Mouse (Mus musculus) megakaryocyte, adult 5-6 weeks (primary cell): ENCODE results near the gene Mcf2l. TPM values are rescaled to one million over a fixed set of nuclear protein-coding genes. Genes with fewer than 3 reads are reported as not detected.

Source experiments
- ATAC-seq: 2 replicates; pipeline ENCODE4 v1.8.0; 2016; ENCODE audit warnings: mild to moderate bottlenecking, inconsistent platforms; ENCODE audit not compliant: poor library complexity, severe bottlenecking
- total RNA-seq, 2 experiments: library from RNA; stranded (forward) in 1 of 2; stranded (reverse) in 1 of 2; fragments of 153-499, 151-499 nt in 1 of 2; fragments of 221-1000, 200-1000 nt in 1 of 2; gene quantifications; 2 replicates each; pipeline versions ENCODE4 v1.2.3 to v1.2.4; 2015 to 2017

Mcf2l gene
- total RNA-seq, 2 experiments from 2014 or later = 10.1 to 26.4 TPM

DNA sequence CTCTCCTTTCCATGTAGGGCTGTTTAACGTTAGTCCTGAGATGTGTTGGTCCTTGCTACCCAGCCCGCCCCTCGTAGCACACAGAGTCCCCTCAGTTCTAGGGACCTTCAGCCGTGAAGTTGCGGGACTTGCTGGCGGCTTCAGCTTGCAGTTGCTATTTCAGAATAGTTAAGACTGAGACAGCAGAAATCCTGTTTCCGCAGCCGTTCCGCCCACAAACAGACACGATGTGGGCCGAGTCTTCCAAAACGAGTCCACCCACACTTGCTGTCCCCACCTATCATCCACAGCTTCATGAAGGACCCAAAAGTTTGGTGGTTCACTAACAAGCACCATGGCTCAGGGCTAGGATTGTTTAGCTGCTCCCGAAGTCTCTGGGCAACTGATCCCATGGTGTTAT, 111.7 kb downstream of the Mcf2l start:
- no peak for ATAC-seq

- ATAC-seq = no peak
Measured at GRCm38 (mm10) chr8:12987571-12987970, 114.0 kb downstream of the Mcf2l start.

DNA sequence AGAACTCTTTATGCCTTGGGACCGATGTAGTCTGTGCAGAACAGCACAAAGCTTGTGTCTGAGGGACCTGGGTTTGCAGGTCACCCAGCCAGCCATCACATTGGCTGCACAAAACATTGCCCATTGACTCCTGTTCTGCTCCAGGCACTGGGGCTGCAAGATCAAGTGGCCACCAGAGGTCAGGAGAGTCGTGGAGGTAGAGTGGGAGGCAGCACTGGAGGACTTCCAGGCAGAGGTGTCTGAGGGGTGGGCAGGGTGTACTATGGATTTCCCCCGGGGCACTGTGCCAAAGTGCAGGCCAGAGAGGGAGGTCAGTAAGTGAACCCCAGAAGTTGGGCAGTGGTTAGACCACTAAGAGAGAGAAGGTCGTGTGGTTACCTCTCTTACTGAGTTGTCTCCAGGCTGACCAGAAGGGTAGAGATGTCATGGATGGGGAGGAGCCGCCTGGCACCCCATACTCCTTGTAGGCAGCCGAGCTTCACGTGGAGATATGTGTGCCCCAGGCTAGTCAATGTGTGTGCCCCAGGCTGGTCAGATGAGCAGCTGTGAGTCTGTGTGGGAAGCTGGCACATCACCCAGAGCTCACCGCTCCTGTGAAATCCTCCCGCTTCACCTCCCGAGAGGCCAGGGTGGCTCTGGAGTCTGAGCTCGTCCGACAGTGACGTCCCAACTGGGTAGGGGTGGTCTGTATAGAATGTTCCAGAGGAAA, 115.3 kb downstream of the Mcf2l start:
- no peak for ATAC-seq

GRCm38 (mm10) chr8:12991411-12991810, 117.8 kb downstream of the Mcf2l start:
- no peak for ATAC-seq

- no peak for ATAC-seq
Measured at GRCm38 (mm10) chr8:12994468-12994867, 120.9 kb downstream of the Mcf2l start.

- no peak for ATAC-seq
Measured at GRCm38 (mm10) chr8:12995481-12995880, 121.9 kb downstream of the Mcf2l start.

GRCm38 (mm10) chr8:12996831-12997275, 123.2 kb downstream of the Mcf2l start:
- no peak for ATAC-seq

DNA sequence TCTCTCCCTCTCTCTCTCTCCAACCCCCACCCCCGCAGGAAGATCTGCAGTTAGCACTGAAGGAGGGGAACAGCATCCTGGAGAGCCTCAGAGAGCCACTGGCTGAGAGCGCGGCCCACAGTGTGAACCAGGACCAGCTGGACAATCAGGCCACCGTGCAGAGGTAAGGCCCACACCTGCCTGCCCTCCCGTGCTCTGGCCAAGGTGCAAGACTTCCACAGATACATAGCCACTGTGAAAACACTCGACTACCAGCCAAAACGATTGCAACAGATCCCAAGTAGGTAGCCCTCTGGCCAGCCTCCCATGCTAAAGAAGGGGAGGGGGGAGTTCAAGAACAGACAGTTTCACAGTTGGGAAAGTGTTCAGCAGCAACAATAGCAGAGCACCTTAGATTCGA, 124.7 kb downstream of the Mcf2l start:
- no peak for ATAC-seq

- ATAC-seq = no peak
Measured at GRCm38 (mm10) chr8:12999793-13000192, 126.2 kb downstream of the Mcf2l start.

DNA sequence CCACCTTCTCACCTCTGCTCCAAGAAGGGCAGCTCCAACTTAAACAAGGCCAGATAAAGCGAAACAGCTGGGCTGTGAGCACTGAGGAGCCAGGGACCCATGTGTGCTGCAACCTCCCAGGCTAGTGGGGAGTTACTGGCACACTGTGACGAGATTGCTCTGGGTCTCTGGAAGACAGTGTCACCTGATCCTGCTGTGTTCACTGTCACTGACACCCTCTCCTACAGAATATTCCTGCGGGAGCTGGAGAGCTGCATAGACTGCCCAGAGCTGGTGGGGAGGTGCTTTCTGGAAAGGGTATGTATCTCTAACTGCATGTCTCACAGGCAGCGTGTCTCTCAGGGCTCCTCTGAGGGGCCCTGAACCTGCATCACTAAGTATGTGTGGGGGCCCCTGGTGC, 133.9 kb downstream of the Mcf2l start:
- ATAC-seq = no peak

DNA sequence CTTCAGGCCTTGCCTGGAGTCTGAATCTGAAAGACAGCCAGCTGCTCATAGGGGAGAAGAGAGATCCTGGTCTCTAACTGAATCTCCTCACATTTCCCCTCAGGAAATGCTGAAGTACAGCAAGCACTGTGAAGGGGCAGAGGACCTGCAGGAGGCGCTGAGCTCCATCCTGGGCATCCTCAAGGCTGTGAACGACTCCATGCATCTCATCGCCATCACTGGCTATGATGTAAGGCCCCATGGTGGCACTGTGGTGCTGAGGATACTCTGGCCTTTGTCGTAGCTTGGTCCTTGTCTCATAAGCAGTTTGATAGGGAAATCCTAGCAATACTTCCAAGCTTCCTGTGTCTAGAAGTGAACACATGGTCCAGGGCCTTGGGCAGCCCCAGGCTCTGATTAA, 136.7 kb downstream of the Mcf2l start:
- ATAC-seq = peak; percentile 92

DNA sequence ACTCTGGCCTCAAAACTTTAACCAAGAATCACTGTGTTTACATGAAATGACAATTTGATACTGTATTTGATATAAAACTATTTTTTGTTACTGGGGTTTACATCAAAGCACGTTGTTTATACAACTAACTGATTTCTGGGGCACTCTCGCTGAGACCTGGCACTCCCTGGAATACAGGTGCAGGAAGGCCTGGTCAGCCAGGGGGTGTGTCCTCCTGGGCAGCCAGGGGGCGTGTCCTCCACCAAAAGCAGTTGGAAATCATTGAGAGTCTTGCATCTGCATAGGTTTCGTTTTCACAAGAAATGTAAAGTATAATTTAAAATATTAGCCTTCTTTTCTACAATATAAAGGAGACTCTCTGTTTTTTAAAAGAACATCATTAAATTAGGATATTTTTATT, 146.0 kb downstream of the Mcf2l start:
- no peak for ATAC-seq

- ATAC-seq = peak; percentile 85
Measured at GRCm38 (mm10) chr8:13021830-13022229, 148.2 kb downstream of the Mcf2l start.

- ATAC-seq = no peak
Measured at GRCm38 (mm10) chr8:13025487-13026224, 152.1 kb downstream of the Mcf2l start, which contains the start of gene F7. TSS of gene F7 (plus strand) at chr8:13026034.

GRCm38 (mm10) chr8:13027615-13028014, 154.0 kb downstream of the Mcf2l start:
- peak; percentile 58 for ATAC-seq

- ATAC-seq = peak; percentile 81
Measured at GRCm38 (mm10) chr8:13028482-13028881, 154.9 kb downstream of the Mcf2l start.

GRCm38 (mm10) chr8:13036346-13036812, 162.8 kb downstream of the Mcf2l start:
- ATAC-seq = peak; percentile 58

DNA sequence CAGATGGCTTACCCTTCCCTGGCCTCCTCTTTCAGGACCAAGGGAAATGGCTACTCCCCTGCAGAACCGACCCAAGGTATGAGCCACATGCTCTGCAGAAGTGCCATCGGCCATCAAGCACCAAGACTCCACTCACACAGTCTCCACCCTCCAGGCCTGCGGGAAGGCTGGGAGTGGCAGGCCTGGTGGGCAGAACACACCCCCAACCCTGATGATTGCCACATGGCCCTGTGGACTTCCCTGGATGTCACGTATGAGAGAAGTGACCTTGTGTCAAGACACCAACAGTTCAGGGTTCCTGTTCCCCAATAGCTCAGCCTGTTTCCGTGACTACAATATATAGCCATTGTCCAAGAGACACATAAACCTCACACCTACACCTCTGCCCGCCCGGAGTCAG, 163.4 kb downstream of the Mcf2l start, which contains the start of gene F10:
F10 (plus strand) TSS at position 294 of the 400 bp plus-strand sequence.
- ATAC-seq = peak; percentile 74

GRCm38 (mm10) chr8:13037569-13037968, 164.0 kb downstream of the Mcf2l start:
- no peak for ATAC-seq

DNA sequence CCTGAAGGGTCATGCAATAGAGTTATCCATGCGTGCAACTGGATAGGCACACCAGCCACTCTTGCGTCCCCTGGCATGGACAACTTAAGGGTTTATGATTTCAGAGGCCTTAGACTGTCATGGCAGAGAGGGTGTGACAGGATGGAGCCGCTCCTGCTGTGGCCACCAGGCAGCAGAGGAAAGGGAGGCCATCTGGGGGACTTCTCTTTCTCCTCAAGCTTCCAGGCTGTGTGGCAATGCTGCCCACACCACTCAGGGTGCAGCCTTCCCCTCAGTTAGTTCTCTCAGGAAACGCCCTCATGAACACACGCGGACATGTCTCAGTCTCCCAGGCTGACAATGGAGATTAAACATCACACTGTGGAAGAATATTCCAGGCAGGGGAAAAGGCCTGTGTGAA, 165.4 kb downstream of the Mcf2l start:
- ATAC-seq = peak; percentile 68

GRCm38 (mm10) chr8:13041459-13041858, 167.9 kb downstream of the Mcf2l start:
- no peak for ATAC-seq

DNA sequence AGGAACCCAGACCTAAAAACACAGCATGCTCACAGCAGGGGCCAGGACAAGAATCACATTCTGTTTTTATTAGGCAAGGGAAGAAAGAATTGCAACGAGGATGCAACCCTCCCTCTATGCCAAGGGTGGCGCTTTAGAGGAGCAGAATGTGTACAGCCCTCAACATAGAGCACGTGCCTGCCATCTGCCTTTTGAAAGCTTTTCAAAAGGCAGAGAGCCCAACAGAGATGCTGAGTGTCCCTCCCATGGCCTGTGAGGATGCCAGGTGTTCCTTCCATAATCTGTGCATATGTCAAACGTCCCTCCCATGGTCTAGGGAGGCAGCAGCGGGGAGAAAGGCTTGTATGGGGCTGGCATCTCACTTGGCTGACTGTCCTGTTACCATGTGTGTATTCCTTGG, 174.0 kb downstream of the Mcf2l start:
- no peak for ATAC-seq
